Mouse (Mus musculus) lung, postnatal 0 days (tissue): ENCODE data around the gene Pmp22. TPM values are rescaled to one million over a fixed set of nuclear protein-coding genes. Genes with fewer than 3 reads are reported as not detected.

ENCODE experiments used
- ATAC-seq: fragments of 200-750 bp; cut with Nextera tagmentation; 2 replicates; pipeline ENCODE4 v1.8.0; 2017; ENCODE audit warnings: moderate library complexity
- DNase-seq: peaks from one replicate; pipeline ENCODE4 v3.0.0-alpha.2; 2016; ENCODE audit warnings: low spot score
- H3K27ac ChIP-seq: fragments of 300-500 bp; sonication (generic); 2 replicates; pipeline ENCODE4 v1.5.1; 2014; ENCODE audit warnings: antibody characterized with exemption, mild to moderate bottlenecking, low read length, mixed read lengths
- H3K27me3 ChIP-seq: fragments of 300-500 bp; sonication (generic); replicated peaks from 2 replicates; pipeline ENCODE4 v1.6.1; 2014; ENCODE audit warnings: low read length, mixed read lengths; ENCODE audit not compliant: insufficient read depth
- H3K36me3 ChIP-seq: fragments of 300-500 bp; sonication (generic); 2 replicates; pipeline ENCODE4 v1.6.1; 2014; ENCODE audit warnings: low read length, mixed read lengths; ENCODE audit not compliant: insufficient read depth
- H3K4me1 ChIP-seq: fragments of 300-500 bp; sonication (generic); 2 replicates; pipeline ENCODE4 v1.6.1; 2014; ENCODE audit warnings: antibody characterized with exemption, low read depth, low read length, mixed read lengths; ENCODE audit not compliant: insufficient read depth
- H3K4me2 ChIP-seq: fragments of 300-500 bp; sonication (generic); replicated peaks from 2 replicates; pipeline ENCODE4 v1.6.1; 2014; ENCODE audit warnings: low read depth, mild to moderate bottlenecking, low read length, moderate library complexity, mixed read lengths
- H3K4me3 ChIP-seq: fragments of 300-500 bp; sonication (generic); 2 replicates; pipeline ENCODE4 v1.5.1; 2014; ENCODE audit warnings: low read depth, low read length
- H3K9ac ChIP-seq: fragments of 300-500 bp; sonication (generic); replicated peaks from 2 replicates; pipeline ENCODE4 v1.6.1; 2014; ENCODE audit warnings: low read depth, mild to moderate bottlenecking
- H3K9me3 ChIP-seq: fragments of 300-500 bp; sonication (generic); 2 replicates; pipeline ENCODE4 v1.6.1; 2016; ENCODE audit warnings: low read length, mixed read lengths
- CTCF ChIP-seq: IDR thresholded peaks from 2 replicates; pipeline ENCODE4 v1.5.1; 2016; ENCODE audit warnings: antibody characterized with exemption, mild to moderate bottlenecking
- EP300 ChIP-seq: IDR thresholded peaks from 2 replicates; pipeline ENCODE4 v1.6.1; 2016; ENCODE audit warnings: antibody characterized with exemption, mild to moderate bottlenecking, control low read depth
- WGBS: fragments of 180-500 bp; shearing (Covaris S2); extraction: QIAGEN DNeasy Blood & Tissue Kit; methylation state at CpG from one replicate; pipeline ENCODE4 v1.1.7; 2014; 5-methylcytosine and 5-hydroxymethylcytosine counted together
- polyA plus RNA-seq: library from polyadenylated mRNA; unstranded; fragments of >200 nt; fragmentation: Nextera tagmentation; extraction: Ambion mirVana; gene quantifications from 2 replicates; pipeline ENCODE4 v1.2.1, GENCODE M21; 2015

Pmp22 gene
- polyA plus RNA-seq, 1 experiment from 2014 or later: 539 TPM

GRCm38 (mm10) chr11:63134742-63135482, 6.1 kb downstream of the Pmp22 start:
- ATAC-seq: no peak
- Histone ChIP-seq H3K9me3 (no peaks in the 10 kb centered on the region), H3K4me3 (no peak overlapping the region), H3K9ac (no peak overlapping the region), H3K4me2 (peak overlapping the region; percentile 34; the same call in 1 of the 2 replicates), H3K27ac (0 out of 2 replicates have a peak overlapping the region, but pooled peaks have one; percentile 86), H3K36me3 (peaks cover 37% of the 10 kb centered on the region; the same call in 1 of the 2 replicates), H3K4me1 (peaks cover 33% of the 10 kb centered on the region; the same call in 1 of the 2 replicates), H3K27me3 (no peaks in the 10 kb centered on the region)
- 62% methylated on average over 15 of the region's 15 CpGs for WGBS
- DNase-seq: peak; percentile 30
- TF ChIP-seq CTCF (no peak), EP300 (no peak)

- ATAC-seq (peak; percentile 53), DNase-seq (peak; percentile 92)
- no peaks in the 10 kb centered on the region for H3K9me3 ChIP-seq
- peaks cover 26% of the 10 kb centered on the region; the same call in 1 of the 2 replicates for H3K4me1 ChIP-seq
- peaks cover 43% of the 10 kb centered on the region for H3K36me3 ChIP-seq
- H3K4me2 ChIP-seq: peak overlapping the region; percentile 34
- H3K27ac ChIP-seq: peak overlapping the region; percentile 86
- H3K9ac ChIP-seq: no peak overlapping the region
- WGBS: 1% methylated on average over 8 of the region's 8 CpGs
- TF ChIP-seq EP300 (peak; percentile 57), CTCF (peak; percentile 100)
- no peaks in the 10 kb centered on the region for H3K27me3 ChIP-seq
- H3K4me3 ChIP-seq: no peak overlapping the region
Observed at GRCm38 (mm10) chr11:63135622-63136021, 6.8 kb downstream of the Pmp22 start.

- TF ChIP-seq CTCF: no peak
- TF ChIP-seq EP300: peak; percentile 99
- H3K27ac ChIP-seq: peak overlapping the region; percentile 86
- DNase-seq (peak; percentile 93), ATAC-seq (peak; percentile 73)
- H3K4me1 ChIP-seq: peaks cover 21% of the 10 kb centered on the region; the same call in 1 of the 2 replicates
- WGBS: 27% methylated on average over 6 of the region's 6 CpGs
- no peak overlapping the region for H3K4me3 ChIP-seq
- peak overlapping the region; percentile 34 for H3K4me2 ChIP-seq
- H3K9ac ChIP-seq: no peak overlapping the region
- no peaks in the 10 kb centered on the region for H3K9me3 ChIP-seq
- no peaks in the 10 kb centered on the region for H3K27me3 ChIP-seq
- H3K36me3 ChIP-seq: peaks cover 49% of the 10 kb centered on the region
Observed at GRCm38 (mm10) chr11:63136205-63136604, 7.4 kb downstream of the Pmp22 start.

- H3K4me1 ChIP-seq: peaks cover 21% of the 10 kb centered on the region
- DNase-seq (no peak), ATAC-seq (no peak)
- no peaks in the 10 kb centered on the region for H3K9me3 ChIP-seq
- no peak overlapping the region for H3K4me2 ChIP-seq
- no peak overlapping the region for H3K4me3 ChIP-seq
- H3K9ac ChIP-seq: no peak overlapping the region
- TF ChIP-seq CTCF: no peak
- TF ChIP-seq EP300: no peak
- no peaks in the 10 kb centered on the region for H3K27me3 ChIP-seq
- H3K27ac ChIP-seq: peak overlapping the region; percentile 86
- 76% methylated on average over 4 of the region's 4 CpGs for WGBS
- H3K36me3 ChIP-seq: peaks cover 52% of the 10 kb centered on the region
Observed at GRCm38 (mm10) chr11:63136836-63137416, 8.1 kb downstream of the Pmp22 start.

GRCm38 (mm10) chr11:63138739-63139138, 10.0 kb downstream of the Pmp22 start:
- no peaks in the 10 kb centered on the region for H3K27me3 ChIP-seq
- TF ChIP-seq CTCF (no peak), EP300 (no peak)
- H3K27ac ChIP-seq: no peak overlapping the region
- 59% methylated on average over 3 of the region's 3 CpGs for WGBS
- DNase-seq: no peak
- no peak overlapping the region for H3K4me3 ChIP-seq
- H3K9me3 ChIP-seq: no peaks in the 10 kb centered on the region
- H3K4me1 ChIP-seq: peaks cover 21% of the 10 kb centered on the region
- peaks cover 60% of the 10 kb centered on the region for H3K36me3 ChIP-seq
- H3K4me2 ChIP-seq: no peak overlapping the region
- ATAC-seq: no peak
- H3K9ac ChIP-seq: no peak overlapping the region

GRCm38 (mm10) chr11:63142311-63142710, 13.5 kb downstream of the Pmp22 start:
- DNase-seq (peak; percentile 84), ATAC-seq (peak; percentile 79)
- no peaks in the 10 kb centered on the region for H3K9me3 ChIP-seq
- peaks cover under 1% of the 10 kb centered on the region for H3K4me1 ChIP-seq
- H3K27me3 ChIP-seq: no peaks in the 10 kb centered on the region
- H3K27ac ChIP-seq: peak overlapping the region; percentile 9; the same call in 1 of the 2 replicates
- H3K9ac ChIP-seq: no peak overlapping the region
- no peak overlapping the region for H3K4me2 ChIP-seq
- peaks cover 45% of the 10 kb centered on the region for H3K36me3 ChIP-seq
- WGBS: 57% methylated on average over 5 of the region's 5 CpGs
- TF ChIP-seq EP300 (peak; percentile 14; the same call in 1 of the 2 replicates), CTCF (no peak)
- no peak overlapping the region for H3K4me3 ChIP-seq
